In genomic region chr2:108764703-108765102, GRCm38 (mm10) we compare ENCODE assay signal across 14 mouse cellular contexts.
DNase-seq lines count a peak whose midpoint lies in the region; ATAC-seq lines count a peak whose summit lies in the region.
"Had no signal": no experiment of that assay in that cellular context is flagged by ENCODE, and none has a peak within 500 bp of the region (broad histone marks: within the 10 kb centered on the region; RNA-seq: fewer than 3 reads in every experiment).

No protein-coding gene starts in this region.

- H3K9me3 ChIP-seq in midbrain, embryonic 11.5 days (ENCODE audit: control insufficient read depth, low read length): no peaks in the 10 kb centered on the region
- H3K9me3 ChIP-seq in forebrain, embryonic 11.5 days (ENCODE audit: control insufficient read depth, low read length): no peaks in the 10 kb centered on the region
- H3K9me3 ChIP-seq: embryonic facial prominence, embryonic 13.5 days; forebrain, embryonic 15.5 days; hindbrain, embryonic 13.5 days had no signal

- ATAC-seq in midbrain, embryonic 11.5 days (ENCODE audit: low FRiP score): no peak
- ATAC-seq in forebrain, embryonic 11.5 days (replicated peaks; ENCODE audit: low FRiP score): no peak
- ATAC-seq: forebrain, embryonic 15.5 days had no signal

- H3K9ac ChIP-seq in midbrain, embryonic 11.5 days (ENCODE audit: low read length): no peak overlapping the region
- H3K9ac ChIP-seq in forebrain, embryonic 11.5 days (ENCODE audit: low read length): no peak overlapping the region
- H3K9ac ChIP-seq: embryonic facial prominence, embryonic 13.5 days; forebrain, embryonic 15.5 days; hindbrain, embryonic 13.5 days; liver, embryonic 14.5 days had no signal

- no peak overlapping the region for H3K4me3 ChIP-seq in midbrain, embryonic 11.5 days (ENCODE audit: low read depth, low read length)
- H3K4me3 ChIP-seq in forebrain, embryonic 11.5 days (ENCODE audit: low read depth, low read length): no peak overlapping the region
- H3K4me3 ChIP-seq: embryonic facial prominence, embryonic 13.5 days; forebrain, embryonic 15.5 days; hindbrain, embryonic 13.5 days had no signal

- no peak overlapping the region for H3K4me2 ChIP-seq in midbrain, embryonic 11.5 days
- H3K4me2 ChIP-seq in forebrain, embryonic 11.5 days (ENCODE audit: low read depth, low read length, severe bottlenecking): no peak overlapping the region
- H3K4me2 ChIP-seq: embryonic facial prominence, embryonic 13.5 days; forebrain, embryonic 15.5 days; hindbrain, embryonic 13.5 days had no signal

- no peaks in the 10 kb centered on the region for H3K4me1 ChIP-seq in midbrain, embryonic 11.5 days (ENCODE audit: control insufficient read depth, insufficient read depth, low read length)
- no peaks in the 10 kb centered on the region for H3K4me1 ChIP-seq in forebrain, embryonic 11.5 days (replicated peaks; ENCODE audit: control insufficient read depth, insufficient read depth, low read length)
- H3K4me1 ChIP-seq: embryonic facial prominence, embryonic 13.5 days; forebrain, embryonic 15.5 days; hindbrain, embryonic 13.5 days had no signal

- 90% methylated on average over 4 of the region's 4 CpGs for WGBS in midbrain, embryonic 11.5 days
- WGBS in forebrain, embryonic 11.5 days: 89% methylated on average over 4 of the region's 4 CpGs

- no peaks in the 10 kb centered on the region for H3K36me3 ChIP-seq in midbrain, embryonic 11.5 days (ENCODE audit: control insufficient read depth, insufficient read depth, low read length)
- no peaks in the 10 kb centered on the region for H3K36me3 ChIP-seq in forebrain, embryonic 11.5 days (ENCODE audit: control insufficient read depth, insufficient read depth, low read length)
- H3K36me3 ChIP-seq: embryonic facial prominence, embryonic 13.5 days; forebrain, embryonic 15.5 days; hindbrain, embryonic 13.5 days had no signal

- peak; percentile 10 to 13 for DNase-seq in right cerebral cortex, adult 2 months (ENCODE audit: low spot score in 2 of 2)
- no peak for DNase-seq in right cerebral cortex, postnatal 4 days
- peak; percentile 12 for DNase-seq in adipocyte (ENCODE audit: low spot score)
- peak; percentile 43 to 47 for DNase-seq in cerebellum, postnatal 25 days
- peak; percentile 1 for DNase-seq in right cerebral cortex, postnatal 36 days (ENCODE audit: low spot score in 2 of 2)
- DNase-seq in midbrain, embryonic 11.5 days (ENCODE audit: low spot score, missing footprints): no peak
- no peak for DNase-seq in forebrain, embryonic 11.5 days (ENCODE audit: low spot score)
- DNase-seq in urinary bladder, postnatal 10 days (ENCODE audit: low spot score): no peak
- DNase-seq: kidney, adult 8-10 months; thymus, adult 18-20 months had no signal

- H3K27ac ChIP-seq in midbrain, embryonic 11.5 days (ENCODE audit: low read depth, low read length): no peak overlapping the region
- H3K27ac ChIP-seq in forebrain, embryonic 11.5 days (ENCODE audit: low read depth, low read length): no peak overlapping the region
- H3K27ac ChIP-seq: embryonic facial prominence, embryonic 13.5 days; forebrain, embryonic 15.5 days; hindbrain, embryonic 13.5 days; liver, embryonic 14.5 days had no signal

- no peaks in the 10 kb centered on the region for H3K27me3 ChIP-seq in midbrain, embryonic 11.5 days (ENCODE audit: control insufficient read depth, insufficient read depth, low read length)
- no peaks in the 10 kb centered on the region for H3K27me3 ChIP-seq in forebrain, embryonic 11.5 days (ENCODE audit: control insufficient read depth, insufficient read depth, low read length)
- H3K27me3 ChIP-seq: embryonic facial prominence, embryonic 13.5 days; forebrain, embryonic 15.5 days; hindbrain, embryonic 13.5 days had no signal

Comparison
In these comparisons a context has a peak if more than half of its experiments do, and no peak if none do; other contexts are left out.
1. DNase-seq: peak in right cerebral cortex, adult 2 months (2 of 2), adipocyte (single experiment), cerebellum, postnatal 25 days (2 of 2) and right cerebral cortex, postnatal 36 days (2 of 2); none in right cerebral cortex, postnatal 4 days (single experiment), midbrain, embryonic 11.5 days (single experiment), forebrain, embryonic 11.5 days (single experiment) and urinary bladder, postnatal 10 days (single experiment).